Mouse (Mus musculus) spleen, postnatal 36 days (tissue): ENCODE measurements around the gene Triap1.
"Not testable (repeated sequence)": the region's sequence is repeated elsewhere in the genome, so short reads cannot be mapped to it uniquely, and the experiment has no call there.

Source experiments
- DNase-seq, 2 experiments: peaks; one replicate each; pipeline ENCODE4 v3.0.0; 2022; ENCODE audit warnings: low spot score in 2 of 2, mixed read lengths in 1 of 2

Triap1 gene

DNA sequence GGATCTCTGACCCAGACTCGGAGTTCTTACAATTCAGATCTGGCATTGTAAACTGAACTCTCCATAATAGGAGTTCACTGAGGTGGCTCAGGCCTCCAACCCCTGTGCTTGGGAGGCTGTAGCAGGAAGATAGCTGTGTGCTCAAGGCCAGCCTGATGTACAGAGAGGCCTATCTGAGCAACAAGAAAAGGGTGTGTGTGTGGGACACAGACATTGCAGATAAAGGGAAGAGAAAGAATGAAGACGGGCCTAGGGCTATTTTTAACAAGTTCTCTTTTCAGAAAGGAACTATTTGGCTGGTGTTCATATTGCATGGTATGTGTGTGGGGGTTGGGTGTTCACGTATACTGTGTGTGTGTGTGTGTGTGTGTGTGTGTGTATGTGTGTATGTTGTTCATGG lies 7.4 kb upstream of the Triap1 start:
- peak; percentile 58 to 67 for DNase-seq

DNA sequence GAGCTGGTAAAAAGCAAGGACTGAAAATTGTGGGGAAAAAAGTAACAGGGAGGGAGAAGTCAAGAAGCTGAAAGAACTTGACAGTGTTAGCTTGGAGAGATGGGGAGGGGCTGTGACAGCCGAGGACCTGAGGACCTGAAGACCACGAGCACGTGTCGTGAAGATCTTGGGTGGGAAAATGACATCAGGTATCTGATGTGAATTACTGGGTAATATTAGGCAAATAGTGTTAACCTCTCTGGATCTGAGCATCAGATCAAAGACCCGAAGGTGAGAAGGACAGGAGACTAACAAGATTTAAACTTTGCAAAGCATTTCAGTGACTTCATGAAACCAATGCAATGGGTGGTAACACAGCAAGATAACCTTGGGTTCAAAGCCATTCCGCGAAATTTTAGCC lies 1.0 kb upstream of the Triap1 start:
- no peak for DNase-seq

DNA sequence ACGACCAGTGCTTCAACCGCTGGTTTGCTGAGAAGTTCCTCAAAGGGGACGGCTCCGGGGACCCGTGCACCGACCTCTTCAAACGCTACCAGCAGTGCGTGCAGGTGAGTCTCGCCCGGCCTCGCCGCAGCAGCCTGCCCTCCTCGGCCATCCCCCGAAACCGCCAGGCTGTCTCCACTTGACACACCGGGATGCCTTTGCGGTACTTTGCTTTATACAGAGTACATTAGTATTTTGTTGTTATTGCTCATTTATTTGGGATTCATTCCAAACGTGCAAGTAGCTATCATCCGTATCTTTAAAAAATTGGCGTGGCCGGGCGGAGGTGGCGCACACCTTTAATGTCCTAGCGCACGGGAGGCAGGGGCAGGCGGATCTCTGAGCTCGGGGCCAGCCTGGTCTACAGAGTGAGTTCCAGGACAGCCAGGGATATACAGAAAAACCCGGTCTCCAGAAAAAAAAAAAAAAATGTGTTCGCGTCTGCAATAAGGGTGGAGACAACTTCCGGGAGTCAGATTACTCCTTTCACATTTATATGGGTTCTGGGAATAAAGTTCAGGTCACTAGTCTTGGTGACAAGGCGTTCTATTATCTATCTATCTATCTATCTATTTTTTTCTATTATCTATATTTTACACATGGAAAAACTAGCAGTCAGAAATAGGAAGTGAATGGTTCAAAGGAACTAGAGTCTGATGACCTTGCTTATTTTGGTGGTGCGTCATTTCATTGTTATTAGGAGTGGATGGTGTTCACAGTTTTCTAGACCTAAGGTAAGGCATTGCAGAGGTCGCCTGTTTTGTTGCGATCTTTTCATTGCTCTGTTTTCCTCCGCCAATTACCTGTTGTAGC lies 515 bp downstream of the Triap1 start:
- no peak for DNase-seq

DNA sequence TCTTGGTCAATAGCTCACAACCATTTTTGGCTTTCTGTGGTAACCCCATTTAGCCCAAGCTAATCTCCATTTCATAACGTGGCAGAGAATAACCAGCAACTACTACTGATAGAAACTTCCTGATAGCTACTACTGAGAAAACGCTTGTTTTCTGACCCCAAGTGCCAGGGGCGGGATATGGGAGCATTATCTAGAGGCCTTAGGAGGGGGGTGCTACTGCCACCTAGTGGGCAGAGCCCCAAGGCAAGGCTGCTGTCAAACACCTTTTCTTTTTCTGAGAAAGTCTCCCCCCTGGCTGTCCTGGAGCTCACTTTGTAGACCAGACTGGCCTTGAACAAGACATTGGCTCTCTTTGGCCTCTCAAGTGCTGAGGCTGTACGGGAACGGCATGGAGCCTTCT lies 6.5 kb downstream of the Triap1 start:
- peak; percentile 81 to 86 for DNase-seq

DNA sequence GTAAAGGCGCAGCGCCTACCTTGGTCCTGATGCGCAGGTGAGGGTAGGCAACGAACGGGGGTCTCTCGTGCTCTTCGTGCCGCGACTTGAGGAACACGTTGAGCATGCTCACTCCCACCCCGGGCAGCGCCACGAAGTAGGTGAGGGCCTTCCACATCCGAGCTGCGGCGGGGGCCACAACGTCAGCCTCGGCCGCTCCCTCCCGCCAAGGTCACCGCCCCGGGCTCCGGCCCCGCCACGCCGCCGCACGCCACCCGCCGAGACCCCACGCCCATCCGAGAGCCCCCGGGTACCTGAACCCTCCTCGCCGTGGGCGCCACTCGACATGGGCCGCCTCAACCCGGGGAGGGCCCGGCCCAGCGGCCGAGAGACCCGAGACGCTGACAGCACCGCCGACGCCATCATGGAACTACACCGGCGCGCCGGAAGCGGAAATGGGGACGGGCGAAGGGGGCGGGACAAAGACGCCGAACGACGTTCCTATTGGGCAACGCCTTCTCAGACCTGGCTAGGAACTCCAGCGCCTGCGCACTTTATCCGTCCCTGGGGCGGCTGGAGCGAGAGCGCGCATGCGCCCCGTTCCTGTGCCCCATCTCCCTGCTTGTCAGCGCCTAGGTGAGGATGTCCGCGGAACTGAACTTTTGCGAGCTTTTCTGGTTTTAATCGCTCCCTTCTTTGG lies 7.7 kb downstream of the Triap1 start, which contains the start of gene Cox6a1:
Cox6a1 (minus strand) TSS at position 436 of the 679 bp plus-strand sequence.
- peak; percentile 97 to 99 for DNase-seq

DNA sequence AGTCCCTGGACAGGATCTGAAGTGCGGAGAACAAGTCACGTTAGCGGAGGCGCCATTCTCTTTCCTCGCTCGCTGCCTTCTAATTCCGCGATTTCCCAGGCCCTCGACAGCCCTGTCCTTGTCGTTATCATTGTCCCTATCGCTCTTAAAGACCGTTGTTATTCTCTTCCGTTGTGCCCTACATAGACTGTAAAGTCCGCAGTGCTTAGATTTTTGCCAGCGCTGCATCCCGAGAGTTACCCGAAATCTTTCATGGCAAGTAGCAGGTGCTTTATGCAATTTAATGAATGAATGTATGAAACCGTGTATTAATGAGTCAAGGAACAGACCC lies 8.2 kb downstream of the Triap1 start:
- no peak for DNase-seq

DNA sequence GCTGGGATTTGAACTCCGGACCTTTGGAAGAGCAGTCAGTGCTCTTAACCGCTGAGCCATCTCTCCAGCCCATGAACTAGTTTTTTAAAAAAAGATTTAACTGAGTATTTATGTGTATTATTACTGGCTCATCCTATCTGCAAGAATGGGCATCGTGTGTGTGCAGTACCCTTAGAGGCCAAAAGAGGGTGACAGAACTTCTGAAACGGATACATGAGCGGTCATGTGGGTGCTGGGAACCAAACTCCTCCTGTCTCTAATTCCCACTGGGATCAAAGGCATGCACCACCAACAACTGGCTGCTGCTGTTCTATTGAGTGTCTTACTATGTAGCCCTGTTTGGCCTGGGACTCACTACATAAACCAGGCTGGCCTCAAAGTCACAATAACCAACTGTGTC lies 10.3 kb downstream of the Triap1 start:
- no peak for DNase-seq

DNA sequence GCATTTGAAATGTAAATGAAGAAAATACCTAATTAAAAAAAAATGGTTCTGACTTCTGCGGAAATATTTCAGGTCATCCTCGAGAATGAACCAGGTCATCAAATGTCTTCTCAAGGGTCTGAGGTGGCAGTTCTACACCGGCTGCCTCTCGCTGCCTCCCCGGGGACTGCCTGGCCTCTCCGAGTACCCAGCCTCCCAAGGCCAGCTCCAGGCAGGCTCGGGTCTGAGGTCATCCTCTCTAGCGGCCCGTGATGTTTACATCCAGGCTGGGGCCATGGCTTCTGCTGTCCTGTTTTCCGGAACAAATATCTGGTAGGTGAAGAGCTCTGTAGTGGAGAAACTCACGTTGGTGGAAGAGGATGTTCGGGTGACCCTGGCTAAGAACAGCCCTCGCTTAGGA lies 14.0 kb downstream of the Triap1 start:
- no peak for DNase-seq

DNA sequence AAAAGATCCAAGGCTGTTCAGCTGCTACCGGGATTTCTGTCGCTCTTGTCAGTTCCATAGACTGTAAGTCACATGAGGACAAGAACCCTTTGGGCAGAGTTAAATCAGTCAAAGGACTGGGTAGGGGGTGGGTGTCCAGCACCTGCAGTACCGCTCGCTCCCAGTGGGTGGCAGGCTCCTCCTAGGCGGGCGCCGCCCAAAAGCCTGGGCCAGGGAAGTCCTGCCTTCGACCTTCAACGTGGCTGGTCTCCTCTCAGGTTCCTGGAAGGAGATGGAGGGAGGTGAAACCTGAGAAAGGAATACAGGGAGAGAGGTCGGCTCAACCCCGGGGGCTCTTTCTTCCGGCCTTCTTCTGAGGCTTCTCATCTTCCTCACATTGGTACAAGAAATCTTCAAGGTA lies 17.8 kb downstream of the Triap1 start:
- peak; percentile 60 to 63 for DNase-seq

DNA sequence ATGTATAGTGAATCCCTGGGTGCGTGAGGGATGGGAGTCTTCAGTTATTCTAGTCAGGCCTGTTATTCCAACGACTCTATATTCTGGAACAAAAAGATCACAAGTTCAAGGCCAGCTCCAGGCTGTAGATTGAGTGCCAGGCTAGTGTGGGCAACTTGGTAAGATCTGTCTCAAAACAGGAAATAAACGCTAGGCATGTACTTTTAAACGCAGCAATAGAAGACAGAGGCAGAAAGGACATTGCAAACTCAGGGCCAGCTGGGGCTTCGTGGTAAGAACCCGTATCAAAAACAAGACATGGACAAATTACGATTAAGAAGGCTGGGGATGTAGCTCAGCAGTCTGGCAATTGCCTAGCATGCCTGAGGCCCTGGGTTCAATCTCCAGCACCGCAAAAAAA lies 18.4 kb downstream of the Triap1 start:
- no peak for DNase-seq

DNA sequence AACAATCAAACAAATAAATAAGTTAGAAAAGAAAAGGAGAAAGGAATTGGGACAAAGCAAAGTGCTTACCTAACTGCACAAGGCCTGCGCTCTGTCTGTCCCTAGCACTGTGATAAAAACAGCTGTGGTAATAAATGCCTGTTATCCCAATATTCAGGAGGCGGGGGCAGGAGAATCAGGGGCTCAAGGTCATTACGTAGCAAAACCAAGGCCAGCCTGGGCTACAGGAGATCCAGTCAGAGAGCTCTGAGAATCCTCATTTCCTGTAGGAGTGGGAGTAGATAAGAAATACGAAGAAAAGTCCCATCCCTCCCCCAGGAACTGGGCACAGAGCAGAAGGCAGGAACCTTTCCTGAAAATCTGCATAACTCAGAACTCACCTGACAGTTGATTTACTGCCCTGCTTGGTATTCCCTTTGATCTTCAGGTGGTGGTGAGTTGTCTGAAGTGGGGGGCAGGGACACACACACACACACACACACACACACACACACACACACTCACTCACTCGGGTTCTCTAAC lies 18.9 kb downstream of the Triap1 start:
- no peak for DNase-seq

DNA sequence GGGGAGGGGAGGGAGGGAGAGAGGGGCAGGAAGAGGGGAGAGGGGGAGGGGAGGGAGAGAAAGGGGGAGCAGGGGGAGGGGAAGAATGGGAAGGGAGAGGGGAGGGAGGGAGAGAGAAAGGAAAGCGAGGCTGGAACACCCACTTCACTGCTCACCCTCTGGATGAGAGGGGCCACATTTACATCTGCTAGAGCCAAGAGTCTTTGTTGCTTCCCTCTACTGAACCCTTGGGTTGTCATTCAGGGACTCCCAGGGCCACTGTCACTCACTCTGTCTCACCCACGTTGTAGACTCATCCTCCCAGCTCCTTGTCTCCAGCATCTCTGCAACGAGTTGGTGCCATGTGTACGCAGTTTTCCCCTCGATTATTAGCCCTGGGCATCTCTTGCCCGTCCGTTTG lies 21.2 kb downstream of the Triap1 start:
- no peak for DNase-seq

DNA sequence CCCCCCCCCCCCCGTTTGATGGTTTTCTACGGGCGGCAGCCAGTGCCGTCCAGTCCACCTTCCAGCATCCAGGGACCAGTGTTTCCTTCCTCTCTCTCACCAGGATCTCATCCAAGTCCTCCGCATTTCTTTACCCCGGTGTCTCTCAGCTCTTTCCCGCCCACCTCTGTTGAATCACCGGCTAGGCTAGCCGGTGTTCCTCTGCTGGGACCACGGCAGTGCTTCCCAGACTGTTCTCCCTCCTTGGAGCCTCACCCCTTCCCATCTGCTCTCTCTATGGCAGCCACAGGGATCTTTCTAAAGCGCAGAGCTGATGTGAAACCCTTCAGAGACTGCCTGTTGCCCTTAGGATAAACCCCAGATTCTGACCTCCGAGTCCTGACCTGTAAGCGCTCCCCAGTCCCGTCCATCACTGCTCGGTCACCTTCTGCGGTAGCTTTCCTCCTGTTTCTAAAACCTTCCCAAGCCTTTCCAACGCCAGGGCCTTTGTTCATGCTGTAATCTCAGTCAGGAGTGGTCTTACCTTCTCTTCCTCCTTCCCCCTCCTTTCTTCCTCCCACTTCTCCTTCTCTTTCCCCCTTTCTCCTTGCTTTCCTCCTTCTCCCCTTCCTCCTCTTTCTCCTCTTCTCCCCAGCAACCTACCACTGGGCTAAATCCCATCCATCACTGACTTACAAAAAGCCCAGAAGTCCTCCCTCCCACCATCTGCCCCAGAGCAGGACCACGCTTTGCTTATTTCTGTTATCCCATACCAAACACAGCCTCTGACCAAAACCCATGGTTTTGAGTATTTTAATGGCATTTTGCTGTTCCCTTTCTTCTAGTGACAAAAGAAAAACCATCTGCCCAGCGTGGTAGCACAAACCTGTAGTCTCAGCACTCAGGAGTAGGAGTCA lies 22.0 kb downstream of the Triap1 start:
- no peak for DNase-seq

DNA sequence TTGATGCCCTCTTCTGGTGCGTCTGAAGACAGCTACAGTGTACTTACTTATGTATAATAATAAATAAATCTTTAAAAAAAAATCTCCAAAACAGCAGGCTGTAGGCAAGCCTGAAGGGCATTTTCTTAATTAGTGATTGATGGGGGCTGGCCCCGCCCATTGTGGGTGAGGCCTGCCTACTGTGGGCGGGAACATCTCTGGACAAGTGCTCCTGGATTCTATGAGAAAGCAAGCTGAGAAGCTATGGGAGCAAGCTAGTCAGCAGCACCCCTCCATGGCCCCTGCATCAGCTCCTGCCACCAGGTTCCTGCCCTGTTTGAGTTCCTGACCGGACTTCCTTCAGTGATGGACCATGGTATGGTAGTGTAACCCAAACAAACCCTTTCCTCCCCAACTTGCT lies 23.8 kb downstream of the Triap1 start:
- DNase-seq = no peak

DNA sequence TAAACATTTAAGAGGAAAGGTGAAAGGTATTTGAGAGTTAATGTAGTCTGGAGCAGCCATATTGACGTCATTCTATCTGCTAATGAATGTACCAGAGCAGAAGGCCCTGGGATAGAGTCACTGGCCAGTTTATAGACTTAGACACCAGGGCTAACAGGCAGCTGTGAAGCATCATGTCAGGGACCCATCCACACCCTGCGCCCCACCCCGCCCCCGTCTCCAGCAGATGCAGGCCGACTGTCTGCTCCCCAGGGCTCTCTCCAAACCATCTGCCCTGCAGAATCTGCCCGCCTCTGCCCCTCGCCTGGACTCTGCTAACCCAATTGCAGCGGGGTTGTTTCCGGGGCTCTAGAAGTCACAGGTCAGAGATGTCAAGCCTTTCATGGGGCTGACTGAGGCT lies 30.7 kb downstream of the Triap1 start:
- no peak for DNase-seq

DNA sequence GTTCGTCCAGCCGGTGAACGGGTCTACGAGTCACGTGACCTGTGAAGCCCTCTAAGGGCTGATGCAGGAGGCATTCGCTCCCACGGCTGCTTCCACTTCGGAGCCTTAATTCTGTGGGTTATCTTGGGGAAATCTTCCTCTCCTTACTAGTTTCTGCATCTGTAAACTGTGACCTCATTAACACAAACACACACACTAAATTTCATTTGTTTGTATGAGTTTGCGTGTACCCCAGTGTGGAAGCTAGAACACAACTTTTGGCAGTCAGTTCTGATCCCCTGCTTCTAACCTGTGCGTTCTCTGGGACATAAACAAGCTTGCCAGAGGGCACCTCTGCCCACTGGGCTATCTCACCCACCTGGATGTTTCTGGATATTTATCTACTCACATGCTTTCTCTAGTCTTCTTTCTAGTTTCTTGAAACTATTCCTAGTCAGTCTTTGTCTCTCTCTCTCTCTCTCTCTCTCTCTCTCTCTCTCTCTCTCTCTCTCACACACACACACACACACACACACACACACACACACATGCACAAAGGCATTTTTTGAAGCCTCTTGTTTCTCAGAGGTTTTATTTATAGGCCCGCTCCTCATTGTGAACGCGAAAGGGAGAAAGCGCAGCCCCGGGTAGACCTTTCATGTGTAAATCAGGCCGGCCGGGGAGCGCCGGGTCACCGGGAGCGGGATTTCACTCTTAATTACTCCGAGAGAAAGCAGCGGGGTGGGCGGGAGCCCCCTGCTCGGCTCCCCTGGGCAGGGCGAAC lies 32.6 kb downstream of the Triap1 start:
- no peak for DNase-seq

DNA sequence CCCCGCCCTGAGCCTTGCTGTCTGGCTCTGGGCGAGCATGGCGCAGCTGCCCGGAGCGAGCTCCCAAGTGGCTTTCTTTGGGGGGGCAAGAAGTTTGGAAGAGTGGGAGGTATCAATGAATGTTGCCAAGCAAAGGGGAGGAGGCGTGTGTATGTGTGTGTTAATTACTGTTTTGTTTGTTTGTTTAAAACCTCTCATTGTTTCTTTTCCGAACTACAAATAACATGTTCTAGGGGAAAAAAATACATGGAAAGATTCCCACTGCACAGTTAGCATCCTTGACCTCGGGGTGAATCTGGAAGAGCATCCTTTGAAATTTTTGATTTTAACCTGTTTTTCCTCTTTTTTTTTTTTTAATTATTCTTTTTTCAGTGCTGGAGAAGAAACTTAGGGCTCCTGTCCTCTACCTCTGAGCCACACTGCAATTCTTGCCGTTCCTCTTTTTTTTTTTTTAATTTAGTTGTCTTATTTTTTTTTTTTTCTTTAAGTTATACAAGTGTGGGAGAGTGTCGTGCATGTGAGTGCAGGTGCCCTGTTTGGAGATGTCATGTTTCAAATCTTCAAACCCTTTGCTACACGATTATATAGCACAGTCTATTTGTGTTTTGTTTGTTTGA lies 33.3 kb downstream of the Triap1 start:
- no peak for DNase-seq

DNA sequence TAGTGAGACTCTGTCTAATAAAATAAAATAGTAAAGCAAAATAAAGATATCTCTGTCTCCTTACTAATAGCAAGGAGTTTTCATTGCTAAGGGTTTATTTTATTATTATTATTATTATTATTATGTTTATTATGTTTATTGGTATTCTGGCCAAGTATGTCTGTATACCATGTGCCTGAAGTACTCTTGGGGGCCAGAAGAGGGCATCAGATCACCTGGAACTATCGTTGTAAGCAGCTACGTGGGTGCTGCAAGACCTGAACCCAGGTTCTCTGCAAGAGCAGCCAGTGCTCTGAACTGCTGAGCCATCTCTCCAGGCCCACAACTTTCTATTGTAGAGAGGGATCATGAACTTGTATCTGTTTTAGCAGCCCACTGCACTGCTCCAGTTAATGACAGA lies 34.4 kb downstream of the Triap1 start:
- no peak for DNase-seq

DNA sequence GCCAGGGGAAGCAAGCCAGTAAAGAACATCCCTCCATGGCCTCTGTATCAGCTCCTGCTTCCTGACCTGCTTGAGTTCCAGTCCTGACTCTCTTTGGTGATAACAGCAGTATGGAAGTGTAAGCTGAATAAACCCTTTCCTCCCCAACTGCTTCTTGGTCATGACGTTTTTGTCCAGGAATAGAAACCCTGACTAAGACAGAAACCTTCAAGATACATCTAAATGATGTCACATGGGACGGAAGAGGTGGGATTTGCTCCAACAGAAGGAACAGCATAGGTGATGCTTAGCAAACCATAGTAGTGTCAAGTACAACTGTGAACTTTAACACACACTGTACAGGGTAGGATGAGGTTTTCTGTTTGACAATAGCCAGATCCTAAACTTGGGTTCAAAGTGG lies 37.9 kb downstream of the Triap1 start:
- not testable (repeated sequence) for DNase-seq

DNA sequence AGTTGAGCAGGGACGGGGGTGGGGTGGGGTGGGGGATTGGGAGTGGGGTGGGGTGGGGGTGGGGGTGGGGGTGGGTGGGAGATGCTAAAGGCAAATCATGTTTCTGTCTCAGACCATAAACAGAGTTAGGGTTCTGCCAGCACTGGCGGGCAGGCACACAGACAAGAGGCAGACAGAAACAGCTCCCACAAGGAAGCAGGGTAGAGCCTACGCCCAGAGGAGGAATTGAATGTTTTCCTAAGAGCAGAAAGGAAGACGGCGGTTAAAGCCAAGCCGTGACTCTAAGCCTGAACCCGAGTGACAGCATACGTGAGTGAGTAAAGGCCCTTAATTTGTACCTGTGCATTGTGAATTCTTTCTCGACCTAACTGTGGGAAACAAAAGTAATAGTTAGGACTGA lies 50.9 kb downstream of the Triap1 start:
- DNase-seq = no peak

DNA sequence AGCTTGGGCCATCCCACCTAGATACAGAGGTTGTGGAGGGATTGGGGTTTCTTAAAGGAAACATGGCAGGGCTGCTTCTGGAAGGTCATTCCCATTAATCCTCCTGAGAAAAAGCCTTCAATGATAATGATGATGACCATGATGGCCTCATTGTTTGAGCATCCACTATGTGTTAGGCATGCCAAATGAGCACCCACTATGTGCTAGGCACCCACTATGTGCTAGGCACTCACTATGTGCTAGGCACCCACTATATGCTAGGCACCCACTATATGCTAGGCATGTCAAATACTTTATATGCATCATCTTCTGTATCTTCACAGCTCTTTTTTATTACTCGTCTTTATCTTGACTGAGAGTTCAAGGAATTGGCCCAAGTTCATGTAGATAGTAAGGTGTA lies 51.9 kb downstream of the Triap1 start:
- no peak for DNase-seq
